Mouse (Mus musculus): Measurements from ENCODE around the gene Armh3.

DNA sequence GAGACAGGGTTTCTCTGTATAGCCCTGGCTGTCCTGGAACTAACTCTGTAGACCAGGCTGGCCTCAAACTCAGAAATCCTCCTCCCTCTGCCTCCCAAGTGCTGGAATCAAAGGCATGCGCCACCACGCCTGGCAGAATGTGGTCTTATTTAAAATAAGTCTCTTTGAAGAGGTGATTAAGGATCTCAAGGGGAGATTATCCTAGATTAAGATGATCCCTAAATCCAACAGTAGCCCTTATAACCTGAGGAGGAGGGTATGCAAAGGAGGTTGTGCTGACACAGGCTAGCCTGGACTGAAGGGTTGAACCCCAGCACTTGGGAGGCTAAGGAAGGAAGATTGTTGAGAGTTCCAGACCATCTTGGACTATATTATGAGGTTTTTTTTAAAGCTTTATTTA, 17.7 kb upstream of the Armh3 start:
- no peak for TF ChIP-seq CTCF (conservative IDR thresholded peaks at IDR 0.05; ENCODE audit: low read length)
- no peak for TF ChIP-seq POU5F1 (IDR thresholded peaks at IDR 0.05; ENCODE audit: borderline replicate concordance, low read length)
